Mouse (Mus musculus): ENCODE measurements at regions not wholly inside any gene's neighbourhood (a gene's known extent, or its start where the extent isn't known, plus 50 kb on each side); places are given as distances from the start of the nearest gene placed in this dataset.

GRCm38 (mm10) chr7:50993707-50994106, 394.7 kb downstream of the 4933405O20Rik start:
- DNase-seq (ENCODE audit: low spot score), result no peak

- no peak for DNase-seq (ENCODE audit: low spot score)
Measured at GRCm38 (mm10) chr7:51041899-51042667, 443.1 kb downstream of the 4933405O20Rik start.

GRCm38 (mm10) chr7:51051496-51051895, 452.5 kb downstream of the 4933405O20Rik start:
- no peak for DNase-seq (ENCODE audit: low spot score)

- DNase-seq (ENCODE audit: low spot score), result no peak
Measured at GRCm38 (mm10) chr7:51068376-51068775, 442.5 kb upstream of the Ano5 start.

- no peak for DNase-seq (ENCODE audit: low spot score)
Measured at GRCm38 (mm10) chr7:51093774-51094173, 417.1 kb upstream of the Ano5 start.

GRCm38 (mm10) chr7:51101166-51101565, 409.7 kb upstream of the Ano5 start:
- DNase-seq (ENCODE audit: low spot score), result no peak

- DNase-seq (ENCODE audit: low spot score), result no peak
Measured at GRCm38 (mm10) chr7:51140796-51141195, 370.0 kb upstream of the Ano5 start.

- DNase-seq (ENCODE audit: low spot score), result no peak
Measured at GRCm38 (mm10) chr7:51175211-51175610, 335.6 kb upstream of the Ano5 start.

- no peak for DNase-seq (ENCODE audit: low spot score)
Measured at GRCm38 (mm10) chr7:51215487-51216232, 295.2 kb upstream of the Ano5 start.

GRCm38 (mm10) chr7:51216233-51216605, 294.6 kb upstream of the Ano5 start:
- DNase-seq (ENCODE audit: low spot score), result no peak

GRCm38 (mm10) chr7:51221351-51221750, 289.5 kb upstream of the Ano5 start:
- DNase-seq (ENCODE audit: low spot score), result no peak

- DNase-seq (ENCODE audit: low spot score), result no peak
Measured at GRCm38 (mm10) chr7:51221806-51222205, 289.0 kb upstream of the Ano5 start.

- DNase-seq (ENCODE audit: low spot score), result no peak
Measured at GRCm38 (mm10) chr7:51227136-51227535, 283.7 kb upstream of the Ano5 start.

- no peak for DNase-seq (ENCODE audit: low spot score)
Measured at GRCm38 (mm10) chr7:51234616-51235015, 276.2 kb upstream of the Ano5 start.

- DNase-seq (ENCODE audit: low spot score), result no peak
Measured at GRCm38 (mm10) chr7:51247695-51248094, 263.1 kb upstream of the Ano5 start.

- no peak for DNase-seq (ENCODE audit: low spot score)
Measured at GRCm38 (mm10) chr7:51254461-51254860, 256.4 kb upstream of the Ano5 start.

- DNase-seq (ENCODE audit: low spot score), result no peak
Measured at GRCm38 (mm10) chr7:51259160-51259831, 251.5 kb upstream of the Ano5 start.

- no peak for DNase-seq (ENCODE audit: low spot score)
Measured at GRCm38 (mm10) chr7:51264166-51264565, 246.7 kb upstream of the Ano5 start.

GRCm38 (mm10) chr7:51265896-51266295, 244.9 kb upstream of the Ano5 start:
- no peak for DNase-seq (ENCODE audit: low spot score)

- DNase-seq (ENCODE audit: low spot score), result peak; percentile 37
Measured at GRCm38 (mm10) chr7:51266879-51267278, 243.9 kb upstream of the Ano5 start.

GRCm38 (mm10) chr7:51268743-51269142, 242.1 kb upstream of the Ano5 start:
- DNase-seq (ENCODE audit: low spot score), result no peak

GRCm38 (mm10) chr7:51270531-51271090, 240.2 kb upstream of the Ano5 start:
- peak; percentile 77 for DNase-seq (ENCODE audit: low spot score)

GRCm38 (mm10) chr7:51281470-51281869, 229.4 kb upstream of the Ano5 start:
- DNase-seq (ENCODE audit: low spot score), result no peak
